23 mouse cellular contexts compared by ENCODE assay signal in the genomic region with DNA sequence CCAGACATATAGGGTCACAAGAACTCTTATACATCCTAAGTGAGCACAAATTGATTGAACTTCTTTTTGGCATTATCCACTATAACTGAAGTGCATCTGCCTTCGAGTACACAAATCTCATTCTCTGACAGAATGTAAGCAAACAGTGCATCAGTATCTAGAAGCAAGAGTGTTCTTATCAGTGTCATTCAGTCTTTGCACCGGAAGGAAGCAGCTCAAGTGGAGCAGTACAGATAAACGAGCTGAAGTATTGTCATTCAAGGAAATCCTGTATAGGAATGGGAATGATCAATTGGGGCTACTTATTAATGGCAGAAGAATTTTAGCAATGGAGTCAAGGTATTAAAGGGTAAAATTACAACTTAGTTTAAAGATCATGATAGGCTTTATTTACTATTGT.
"Had no signal": no experiment of that assay in that cellular context is flagged by ENCODE, and none has a peak within 500 bp of the region (broad histone marks: within the 10 kb centered on the region; RNA-seq: fewer than 3 reads in every experiment).

No protein-coding gene starts in this region.

- H3K9me3 ChIP-seq: heart, embryonic 10.5 days; heart, embryonic 12.5 days; hindbrain, embryonic 13.5 days; hindbrain, embryonic 15.5 days; kidney, embryonic 15.5 days; limb, embryonic 10.5 days; limb, embryonic 12.5 days had no signal

- DNase-seq: gastrocnemius, adult 2 months; gastrocnemius, postnatal 10 days; gastrocnemius, postnatal 25 days; heart, adult 18-20 months; heart, postnatal 10 days; kidney, adult 11 months; kidney, adult 2 months; kidney, adult 9 months; kidney, postnatal 14 days; kidney, postnatal 36 days; layer of hippocampus, adult 9-11 months; liver had no signal

- H3K9ac ChIP-seq: heart, embryonic 12.5 days; hindbrain, embryonic 13.5 days; hindbrain, embryonic 15.5 days; kidney, embryonic 15.5 days; limb, embryonic 12.5 days had no signal

- ATAC-seq: hindbrain, postnatal 0 days; intestine, embryonic 16.5 days had no signal

- H3K36me3 ChIP-seq: heart, embryonic 10.5 days; heart, embryonic 12.5 days; hindbrain, embryonic 13.5 days; hindbrain, embryonic 15.5 days; kidney, embryonic 15.5 days; limb, embryonic 10.5 days; limb, embryonic 12.5 days had no signal

- H3K27ac ChIP-seq: gastrocnemius, adult 2 months; heart, embryonic 10.5 days; hindbrain, embryonic 13.5 days; hindbrain, embryonic 15.5 days; hindbrain, postnatal 0 days; kidney, embryonic 15.5 days; kidney, postnatal 0 days; left cerebral cortex, adult 2 months; limb, embryonic 10.5 days; limb, embryonic 12.5 days had no signal

- H3K4me3 ChIP-seq: gastrocnemius, adult 2 months; heart, embryonic 10.5 days; heart, embryonic 12.5 days; hindbrain, embryonic 13.5 days; hindbrain, embryonic 15.5 days; kidney, embryonic 15.5 days; left cerebral cortex, adult 2 months; limb, embryonic 10.5 days; limb, embryonic 12.5 days had no signal

- H3K4me1 ChIP-seq: heart, embryonic 10.5 days; heart, embryonic 12.5 days; hindbrain, embryonic 13.5 days; hindbrain, embryonic 15.5 days; kidney, embryonic 15.5 days; limb, embryonic 10.5 days; limb, embryonic 12.5 days had no signal

- H3K27me3 ChIP-seq: heart, embryonic 12.5 days; hindbrain, embryonic 13.5 days; hindbrain, embryonic 15.5 days; kidney, embryonic 15.5 days; limb, embryonic 12.5 days had no signal
